Mouse (Mus musculus) layer of hippocampus, postnatal 10 days (tissue): ENCODE results near the gene 1700029F12Rik. TPM values are rescaled to one million over a fixed set of nuclear protein-coding genes. Genes with fewer than 3 reads are reported as not detected.

Source experiments
- DNase-seq, 2 experiments: peaks; one replicate each; pipeline ENCODE4 v3.0.0; 2021; ENCODE audit warnings: low spot score in 2 of 2
- total RNA-seq, 2 experiments: library from RNA; stranded (reverse); gene quantifications; 2 replicates each; pipeline ENCODE4 v1.2.3; 2021

1700029F12Rik gene
- total RNA-seq, 2 experiments from 2014 or later, result not detected

- DNase-seq, result no peak
Measured at GRCm38 (mm10) chr13:96973318-96973717, 60.8 kb downstream of the 1700029F12Rik start.

Other genes starting within 250 kb of the 1700029F12Rik start
- gene Gcnt4, start 109.7 kb downstream of the 1700029F12Rik start, total RNA-seq, result 1 to 10 TPM; 1.1 to 1.4 TPM
- gene Fam169a, start 32.9 kb upstream of the 1700029F12Rik start, total RNA-seq, result 10 to 100 TPM; 37.8 to 40.0 TPM
- 1 to 10 TPM in 1 of 2 experiments, not detected in 1; 5.7 TPM for gene Gm6169, start 64.9 kb upstream of the 1700029F12Rik start, total RNA-seq
- gene Gfm2, start 103.6 kb upstream of the 1700029F12Rik start, total RNA-seq, result 10 to 100 TPM; 26.8 to 32.6 TPM
- 10 to 100 TPM; 74.8 to 77.9 TPM for gene Nsa2, start 103.6 kb upstream of the 1700029F12Rik start, total RNA-seq
- gene Hexb, start 164.0 kb upstream of the 1700029F12Rik start, total RNA-seq, result 100 to 1,000 TPM in 1 of 2 experiments, 10 to 100 TPM in 1; 91.3 to 102 TPM
- gene Enc1, start 206.7 kb upstream of the 1700029F12Rik start, total RNA-seq, result 100 to 1,000 TPM; 561 to 584 TPM